20 mouse cellular contexts compared by ENCODE assay signal in the genomic region with DNA sequence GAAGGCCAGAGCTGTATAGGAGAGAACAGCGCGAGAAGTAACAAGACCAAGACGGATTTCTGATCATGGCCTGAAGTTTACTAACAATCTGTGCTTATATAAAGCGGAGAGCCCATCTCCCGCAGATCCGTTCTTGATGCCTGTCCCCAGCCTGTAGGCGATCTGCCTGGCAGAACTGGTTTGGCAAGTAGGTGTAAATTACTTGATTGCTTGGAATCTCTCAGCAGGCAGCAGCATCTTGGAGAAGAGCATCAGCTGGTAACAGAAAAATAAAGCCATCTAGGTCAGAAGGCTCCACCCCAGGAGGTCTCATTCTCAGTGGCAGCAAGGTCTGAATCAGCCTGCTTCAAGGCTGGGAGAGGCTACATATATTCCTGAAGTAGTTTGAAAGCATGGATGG.
DNase-seq lines count a peak whose midpoint lies in the region; TF ChIP-seq lines count a peak whose summit lies in the region.
"Had no signal": no experiment of that assay in that cellular context is flagged by ENCODE, and none has a peak within 500 bp of the region (broad histone marks: within the 10 kb centered on the region; RNA-seq: fewer than 3 reads in every experiment).

No protein-coding gene starts in this region.

- H3K36me3 ChIP-seq in ES-Bruce4 (ENCODE audit: control insufficient read depth, insufficient read depth, low read length, poor library complexity, severe bottlenecking) (no peaks in the 10 kb centered on the region), ES-E14 (ENCODE audit: control insufficient read depth, insufficient read depth, low read length, poor library complexity, severe bottlenecking) (no peaks in the 10 kb centered on the region)
- H3K36me3 ChIP-seq: forebrain, embryonic 10.5 days; hindbrain, embryonic 13.5 days; limb, embryonic 13.5 days; liver, embryonic 12.5 days; midbrain, embryonic 12.5 days; neural tube, embryonic 13.5 days; stomach, embryonic 15.5 days had no signal

- H3K9me3 ChIP-seq in ES-Bruce4 (replicated peaks; ENCODE audit: control insufficient read depth, insufficient read depth, low read length, poor library complexity, severe bottlenecking) (no peaks in the 10 kb centered on the region), ES-E14 (ENCODE audit: control insufficient read depth, insufficient read depth, low read depth, low read length) (no peaks in the 10 kb centered on the region)
- H3K9me3 ChIP-seq: forebrain, embryonic 10.5 days; hindbrain, embryonic 13.5 days; limb, embryonic 13.5 days; liver, embryonic 12.5 days; midbrain, embryonic 12.5 days; neural tube, embryonic 13.5 days; stomach, embryonic 15.5 days had no signal

- H3K4me3 ChIP-seq in ES-Bruce4 (ENCODE audit: low read depth, low read length) (no peak overlapping the region), ES-E14 (ENCODE audit: insufficient read depth in 1 of 2, low read depth in 1 of 2, low read length in 2 of 2, poor library complexity in 1 of 2, severe bottlenecking in 1 of 2) (no peak overlapping the region)
- H3K4me3 ChIP-seq: forebrain, embryonic 10.5 days; hindbrain, embryonic 13.5 days; limb, embryonic 13.5 days; liver, embryonic 12.5 days; midbrain, embryonic 12.5 days; neural tube, embryonic 13.5 days; stomach, embryonic 15.5 days had no signal

- peak; percentile 6 for DNase-seq in left cerebral cortex, postnatal 4 days
- DNase-seq in left cerebral cortex, adult 18-20 months (ENCODE audit: low spot score in 2 of 2), result no peak
- DNase-seq in ES-E14 (ENCODE audit: low read depth, low spot score), result peak; percentile 7
- peak; percentile 15 for DNase-seq in embryo, embryonic 9.5 days (ENCODE audit: extremely low spot score)
- no peak for DNase-seq in kidney, postnatal 25 days
- DNase-seq in left cerebral cortex, adult 9 months (ENCODE audit: low spot score in 2 of 2), result no peak
- no peak for DNase-seq in B cell, adult 2 months
- DNase-seq: cerebellum, adult 9-10 months; gastrocnemius, postnatal 36 days; kidney, adult 8-10 months; kidney, postnatal 10 days; lung, adult 18-20 months had no signal

- in situ Hi-C loops in ES-E14 (cut with MboI; ENCODE audit: low sequenced_read_pairs in 2 of 2, unreplicated experiment in 2 of 2), result no loop called here

- H3K9ac ChIP-seq in ES-Bruce4 (ENCODE audit: low read depth, poor library complexity, severe bottlenecking) (no peak overlapping the region), ES-E14 (ENCODE audit: insufficient read depth, low read depth, low read length, poor library complexity, severe bottlenecking) (no peak overlapping the region)
- H3K9ac ChIP-seq: hindbrain, embryonic 13.5 days; limb, embryonic 13.5 days; liver, embryonic 12.5 days; midbrain, embryonic 12.5 days; neural tube, embryonic 13.5 days; stomach, embryonic 15.5 days had no signal

- H3K27me3 ChIP-seq in ES-Bruce4 (ENCODE audit: control insufficient read depth, insufficient read depth, low read length, poor library complexity, severe bottlenecking), result no peaks in the 10 kb centered on the region
- H3K27me3 ChIP-seq: hindbrain, embryonic 13.5 days; liver, embryonic 12.5 days; midbrain, embryonic 12.5 days; neural tube, embryonic 13.5 days; stomach, embryonic 15.5 days had no signal

- no peak overlapping the region for H3K27ac ChIP-seq in ES-Bruce4 (ENCODE audit: insufficient read depth, low read length)
- H3K27ac ChIP-seq in ES-E14 (ENCODE audit: insufficient read depth, low read depth, low read length, poor library complexity, severe bottlenecking), result no peak overlapping the region
- H3K27ac ChIP-seq: forebrain, embryonic 10.5 days; hindbrain, embryonic 13.5 days; limb, embryonic 13.5 days; liver, embryonic 12.5 days; midbrain, embryonic 12.5 days; neural tube, embryonic 13.5 days; stomach, embryonic 15.5 days had no signal

- TF ChIP-seq EP300 in ES-Bruce4 (IDR thresholded peaks at IDR 0.05; ENCODE audit: insufficient read depth, low read depth, low read length), result 0 out of 2 replicates have a peak, but pooled peaks have one; percentile 27

- TF ChIP-seq CTCF in ES-Bruce4 (IDR thresholded peaks at IDR 0.05; ENCODE audit: low read depth, low read length), result no peak

- no peaks in the 10 kb centered on the region for H3K4me1 ChIP-seq in ES-Bruce4 (ENCODE audit: control insufficient read depth, insufficient read depth, low read length)
- H3K4me1 ChIP-seq in ES-E14 (ENCODE audit: control insufficient read depth in 2 of 2, insufficient read depth in 2 of 2, low read length in 2 of 2, poor library complexity in 1 of 2), result peaks cover 0 to 4% of the 10 kb centered on the region in 2 experiments; a peak in 1 of 4 replicates
- H3K4me1 ChIP-seq: forebrain, embryonic 10.5 days; hindbrain, embryonic 13.5 days; limb, embryonic 13.5 days; liver, embryonic 12.5 days; midbrain, embryonic 12.5 days; stomach, embryonic 15.5 days had no signal

- intact Hi-C loops in left cerebral cortex, postnatal 4 days (cut with DNase I), result no loop called here

- no peak for TF ChIP-seq POLR2A in ES-Bruce4 (IDR thresholded peaks at IDR 0.05; ENCODE audit: insufficient read depth, low read length)

TF ChIP-seq in ES-E14, 5 proteins besides CTCF, POLR2A, EP300 and RAD21:
- no peak for TF ChIP-seq ZNF384 (IDR thresholded peaks at IDR 0.05; ENCODE audit: low read depth, low read length)
- TF ChIP-seq MAFK (IDR thresholded peaks at IDR 0.05; ENCODE audit: insufficient read depth, low read depth, low read length), result no peak
- no peak for TF ChIP-seq ZC3H11A (IDR thresholded peaks at IDR 0.05; ENCODE audit: borderline replicate concordance, low read depth, low read length)
- TF ChIP-seq CHD2 (IDR thresholded peaks at IDR 0.05; ENCODE audit: low read depth, low read length), result no peak; the same call in 1 of the 2 replicates
- no peak for TF ChIP-seq HCFC1 (IDR thresholded peaks at IDR 0.05; ENCODE audit: borderline replicate concordance, insufficient read depth, low read length)

Comparison
In these comparisons a context has a peak if more than half of its experiments do, and no peak if none do; other contexts are left out.
1. DNase-seq: peak in left cerebral cortex, postnatal 4 days (single experiment), ES-E14 (single experiment) and embryo, embryonic 9.5 days (single experiment); none in left cerebral cortex, adult 18-20 months (0 of 2), kidney, postnatal 25 days (0 of 2), left cerebral cortex, adult 9 months (0 of 2) and B cell, adult 2 months (0 of 2).